29 mouse cellular contexts compared by ENCODE assay signal in genomic region chr16:46092935-46093334, GRCm38 (mm10). TPM values are rescaled to one million over a fixed set of nuclear protein-coding genes. Genes with fewer than 3 reads are reported as not detected.
DNase-seq lines count a peak whose midpoint lies in the region; ATAC-seq and TF ChIP-seq lines count a peak whose summit lies in the region.
"Had no signal": no experiment of that assay in that cellular context is flagged by ENCODE, and none has a peak within 500 bp of the region (broad histone marks: within the 10 kb centered on the region; RNA-seq: fewer than 3 reads in every experiment).

No protein-coding gene starts in this region.

- in situ Hi-C loops in Patski (cut with MboI; ENCODE audit: low pct_unique_long_range_greater_than_20kb): loop anchor here (10.0 kb wide), 1 partner anchor 258 kb away; no protein-coding TSS in a partner anchor

- CTCF ChIA-PET in Patski (lab: Charles Lee): interaction anchor here (1.9 kb wide), 1 partner anchor 291 kb away, joined by 4 read pairs; no protein-coding TSS in a partner anchor

- no peaks in the 10 kb centered on the region for H3K36me3 ChIP-seq in hindbrain, postnatal 0 days (ENCODE audit: insufficient read depth, low read length)
- H3K36me3 ChIP-seq: embryonic facial prominence, embryonic 13.5 days; forebrain, embryonic 12.5 days; heart, embryonic 12.5 days; heart, embryonic 15.5 days; hindbrain, embryonic 10.5 days; hindbrain, embryonic 13.5 days had no signal

- POLR2A ChIA-PET in Patski (lab: Charles Lee): no interaction called here

- no peaks in the 10 kb centered on the region for H3K27me3 ChIP-seq in Patski
- no peaks in the 10 kb centered on the region for H3K27me3 ChIP-seq in hindbrain, postnatal 0 days (ENCODE audit: insufficient read depth, low read length)
- H3K27me3 ChIP-seq: embryonic facial prominence, embryonic 13.5 days; forebrain, embryonic 12.5 days; heart, embryonic 12.5 days; heart, embryonic 15.5 days; hindbrain, embryonic 13.5 days had no signal

- no peak for TF ChIP-seq CTCF in gastrocnemius, adult 2 months (IDR thresholded peaks at IDR 0.05)
- no peak for TF ChIP-seq CTCF in Patski (IDR thresholded peaks at IDR 0.05)
- TF ChIP-seq CTCF in hindbrain, postnatal 0 days (IDR thresholded peaks at IDR 0.05; ENCODE audit: low read depth): no peak

- H3K4me2 ChIP-seq in hindbrain, postnatal 0 days (ENCODE audit: low read depth, low read length): no peak overlapping the region
- H3K4me2 ChIP-seq: embryonic facial prominence, embryonic 13.5 days; forebrain, embryonic 12.5 days; heart, embryonic 12.5 days; heart, embryonic 15.5 days; hindbrain, embryonic 13.5 days had no signal

- peak; percentile 68 for ATAC-seq in Patski
- ATAC-seq in hindbrain, postnatal 0 days: no peak
- ATAC-seq: CD4-positive, CD25-positive, alpha-beta regulatory T cell, adult 4 months; forebrain, postnatal 0 days; hindbrain, embryonic 16.5 days; inflammation-experienced regulatory T-cells, adult 6 months; intestine, embryonic 16.5 days had no signal

- WGBS in hindbrain, postnatal 0 days: 89% methylated on average over 2 of the region's 2 CpGs

- 0 out of 2 replicates have a peak overlapping the region, but pooled peaks have one; percentile 38 for H3K27ac ChIP-seq in gastrocnemius, adult 2 months
- H3K27ac ChIP-seq in hindbrain, postnatal 0 days: no peak overlapping the region
- H3K27ac ChIP-seq: embryonic facial prominence, embryonic 13.5 days; forebrain, embryonic 12.5 days; heart, embryonic 15.5 days; hindbrain, embryonic 10.5 days; hindbrain, embryonic 13.5 days had no signal

- H3K9ac ChIP-seq in hindbrain, postnatal 0 days (replicated peaks; ENCODE audit: low read length): no peak overlapping the region
- H3K9ac ChIP-seq: embryonic facial prominence, embryonic 13.5 days; forebrain, embryonic 12.5 days; forebrain, postnatal 0 days; heart, embryonic 12.5 days; heart, embryonic 15.5 days; hindbrain, embryonic 13.5 days had no signal

- no peak for DNase-seq in gastrocnemius, adult 2 months
- no peak for DNase-seq in gastrocnemius, postnatal 36 days
- DNase-seq in Muller cell, postnatal 12 days (ENCODE audit: inconsistent ontology term): peak; percentile 51
- DNase-seq in Patski (ENCODE audit: low read depth, low spot score): peak; percentile 27
- DNase-seq in skeletal muscle tissue, adult 2 months (ENCODE audit: low read depth, low spot score): peak; percentile 62
- no peak for DNase-seq in hindbrain, postnatal 0 days (ENCODE audit: low spot score)
- DNase-seq: adrenal gland, postnatal 10 days; adrenal gland, postnatal 36 days; cerebellum, adult 18-20 months; cerebellum, adult 9-10 months; cerebellum, postnatal 14 days; forebrain, postnatal 0 days; gastrocnemius, postnatal 10 days; heart, adult 18-20 months; heart, postnatal 36 days had no signal

- H3K4me3 ChIP-seq in gastrocnemius, adult 2 months: no peak overlapping the region
- no peak overlapping the region for H3K4me3 ChIP-seq in hindbrain, postnatal 0 days (ENCODE audit: low read length)
- H3K4me3 ChIP-seq: embryonic facial prominence, embryonic 13.5 days; erythroblast, embryonic 14.5 days; forebrain, embryonic 12.5 days; heart, embryonic 12.5 days; heart, embryonic 15.5 days; hindbrain, embryonic 10.5 days; hindbrain, embryonic 13.5 days had no signal

- 0 out of 2 replicates have a peak, but pooled peaks cover 3% of the 10 kb centered on the region for H3K9me3 ChIP-seq in hindbrain, postnatal 0 days (ENCODE audit: low read length)
- H3K9me3 ChIP-seq: embryonic facial prominence, embryonic 13.5 days; heart, embryonic 12.5 days; heart, embryonic 15.5 days; hindbrain, embryonic 10.5 days; hindbrain, embryonic 13.5 days had no signal

- intact Hi-C loops in gastrocnemius, adult 2 months (cut with DNase I): no loop called here
- intact Hi-C loops in gastrocnemius, postnatal 36 days (cut with DNase I): no loop called here

- no peaks in the 10 kb centered on the region for H3K4me1 ChIP-seq in hindbrain, postnatal 0 days (ENCODE audit: insufficient read depth, low read length)
- H3K4me1 ChIP-seq: forebrain, embryonic 12.5 days; hindbrain, embryonic 10.5 days; hindbrain, embryonic 13.5 days had no signal

RNA-seq across cellular contexts. Expression of gene Cd96, which starts 27.1 kb away (rescaled TPM):
- not detected for total RNA-seq in gastrocnemius, adult 2 months (2021)
- total RNA-seq in gastrocnemius, postnatal 36 days (2021): not detected
- polyA plus RNA-seq in Patski (2021): 0.04 TPM
- total RNA-seq in hindbrain, postnatal 0 days (2014; rRNA removed): 0.29 TPM in 1 of 2 replicates, not detected in the other
- 0.06 and 0.10 TPM in 2 replicates for polyA plus RNA-seq in hindbrain, postnatal 0 days (2015; fragmentation: Nextera tagmentation; extraction: Ambion mirVana)
- total RNA-seq: adrenal gland, postnatal 36 days; gastrocnemius, postnatal 10 days; heart, postnatal 36 days; MEL had no signal
- polyA plus RNA-seq: C2C12; embryonic facial prominence, embryonic 13.5 days; erythroblast, embryonic 14.5 days; forebrain, embryonic 12.5 days; forebrain, postnatal 0 days; frontal cortex, adult 2 months; heart, embryonic 12.5 days; hindbrain, embryonic 10.5 days had no signal

Comparison
In these comparisons a context has a peak if more than half of its experiments do, and no peak if none do; other contexts are left out.
1. DNase-seq: peak in Muller cell, postnatal 12 days (single experiment), Patski (single experiment) and skeletal muscle tissue, adult 2 months (single experiment); none in gastrocnemius, adult 2 months (single experiment), gastrocnemius, postnatal 36 days (0 of 2) and hindbrain, postnatal 0 days (single experiment).